Mouse (Mus musculus): ENCODE results near the gene Robo4.

DNA sequence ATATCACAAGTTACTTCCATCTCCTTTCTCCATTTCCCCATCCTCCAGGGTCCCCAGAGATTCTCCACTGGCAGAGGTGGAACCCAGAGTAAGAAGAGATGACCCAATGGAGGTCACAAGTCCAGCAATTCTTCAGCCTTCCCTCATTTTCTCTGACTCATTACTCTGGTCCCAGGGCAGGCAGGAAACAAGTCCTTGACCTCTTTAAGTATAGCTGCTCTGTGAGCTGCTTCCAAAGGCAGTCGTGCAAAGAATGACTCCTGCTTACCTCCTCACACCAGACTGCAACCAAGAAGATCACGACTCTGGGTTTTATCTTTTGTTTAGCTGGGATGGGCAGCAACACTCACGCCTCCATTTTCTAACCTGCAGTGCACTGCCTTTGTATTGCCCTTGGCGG, 33.9 kb downstream of the Robo4 start:
- TF ChIP-seq CTCF (IDR thresholded peaks at IDR 0.05 in 2 of 3, conservative IDR thresholded peaks at IDR 0.05 in 1 of 3; ENCODE audit: control insufficient read depth in 1 of 3, insufficient read depth in 1 of 3, low read depth in 2 of 3, low read length in 3 of 3, poor library complexity in 1 of 3, severe bottlenecking in 1 of 3) (no peak), MAFK (IDR thresholded peaks at IDR 0.05; ENCODE audit: borderline replicate concordance, low read depth, low read length) (no peak), MAZ (IDR thresholded peaks at IDR 0.05; ENCODE audit: low read depth, low read length) (no peak)

Measured in MEL (cell line).